Mouse (Mus musculus) lung, adult 2 months (tissue): ENCODE measurements around the gene Gm1604a.
"Not testable (repeated sequence)": the region's sequence is repeated elsewhere in the genome, so short reads cannot be mapped to it uniquely, and the experiment has no call there.

Experiments used
- CTCF ChIP-seq: fragments of 200-500 bp; IDR thresholded peaks from 2 replicates; pipeline ENCODE4 v1.5.1; 2011; ENCODE audit warnings: mild to moderate bottlenecking, low read length, control low read depth; ENCODE audit not compliant: insufficient read depth
- POLR2A ChIP-seq: fragments of 200-500 bp; IDR thresholded peaks from 2 replicates; pipeline ENCODE4 v1.6.1; 2011; ENCODE audit warnings: low read depth, mild to moderate bottlenecking, control low read depth, low read length, borderline replicate concordance; ENCODE audit errors: extremely low read depth

DNA sequence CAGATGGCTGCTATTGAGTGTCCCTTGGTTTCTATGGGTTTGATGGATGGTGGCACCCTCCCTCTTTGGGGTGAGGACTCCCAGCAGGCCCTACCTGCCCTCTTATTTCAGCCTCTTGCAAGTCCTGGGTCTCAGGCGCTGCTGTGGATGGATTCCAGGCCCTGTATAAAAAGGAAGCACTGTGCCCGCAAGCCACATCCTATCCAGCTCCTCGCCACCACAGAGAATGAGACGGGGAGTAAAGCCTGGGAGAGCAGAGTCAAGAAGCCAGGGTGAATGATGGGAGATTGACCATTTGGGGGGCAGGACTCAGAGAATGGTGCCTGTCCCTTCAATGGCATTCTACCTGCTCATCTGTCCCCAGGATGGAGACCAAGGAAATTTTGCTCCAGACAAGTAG lies 86.3 kb downstream of the Gm1604a start:
- TF ChIP-seq CTCF, POLR2A: not testable (repeated sequence)
